Mouse (Mus musculus) CH12.LX (cell line): ENCODE measurements around the gene Psma6. TPM values are rescaled to one million over a fixed set of nuclear protein-coding genes. Genes with fewer than 3 reads are reported as not detected.

Experiments
- DNase-seq: peaks from one replicate; pipeline ENCODE4 v3.0.0-alpha.2; 2013; ENCODE audit errors: extremely low read depth
- H3K27ac ChIP-seq: 2 replicates; pipeline ENCODE4 v1.5.1; 2012; ENCODE audit warnings: low read depth, mild to moderate bottlenecking, control low read depth, moderate library complexity; ENCODE audit not compliant: insufficient read depth
- H3K27me3 ChIP-seq: replicated peaks from 2 replicates; pipeline ENCODE3; 2012; ENCODE audit warnings: inconsistent platforms
- H3K36me3 ChIP-seq, 2 experiments: replicated peaks in 1 of 2; 2 replicates each; pipeline versions ENCODE3 to v1.6.1; 2012; ENCODE audit warnings: inconsistent platforms in 1 of 2, low read length in 1 of 2, mild to moderate bottlenecking in 1 of 2, mixed read lengths in 1 of 2, moderate library complexity in 1 of 2; ENCODE audit not compliant: control insufficient read depth in 1 of 2, insufficient read depth in 1 of 2
- H3K4me1 ChIP-seq, 2 experiments: 2 replicates each; pipeline ENCODE4 v1.6.1; 2012; ENCODE audit warnings: inconsistent platforms in 1 of 2, moderate library complexity in 1 of 2; ENCODE audit not compliant: insufficient read depth in 2 of 2, control insufficient read depth in 1 of 2
- H3K4me2 ChIP-seq: 2 replicates; pipeline ENCODE4 v1.6.1; 2012; ENCODE audit warnings: low read depth, mild to moderate bottlenecking, control low read depth; ENCODE audit not compliant: poor library complexity, insufficient read depth, severe bottlenecking
- H3K4me3 ChIP-seq, 3 experiments: fragments of 150-350 bp in 1 of 3; sonication (generic) in 1 of 3; replicated peaks in 1 of 3; 2 replicates each; pipeline versions ENCODE3 to v1.5.1; 2011 to 2012; ENCODE audit warnings: low read depth in 2 of 3, low read length in 2 of 3, mild to moderate bottlenecking in 2 of 3, moderate library complexity in 2 of 3, control low read depth in 1 of 3, improper control_type of control experiment in 1 of 3, inconsistent platforms in 1 of 3, mixed read lengths in 1 of 3; ENCODE audit not compliant: poor library complexity in 1 of 3
- H3K79me2 ChIP-seq: replicated peaks from 2 replicates; pipeline ENCODE4 v1.6.1; 2012; ENCODE audit warnings: mild to moderate bottlenecking, moderate library complexity; ENCODE audit not compliant: control insufficient read depth, poor library complexity, insufficient read depth, severe bottlenecking; ENCODE audit errors: extremely low read depth
- H3K9ac ChIP-seq: 2 replicates; pipeline ENCODE4 v1.6.1; 2012; ENCODE audit warnings: low read depth, mild to moderate bottlenecking, control low read depth, moderate library complexity; ENCODE audit not compliant: insufficient read depth
- H3K9me3 ChIP-seq: replicated peaks from 2 replicates; pipeline ENCODE3; 2012; ENCODE audit warnings: low read length, inconsistent platforms, mixed read lengths
- BHLHE40 ChIP-seq: IDR thresholded peaks from 2 replicates; pipeline ENCODE4 v1.6.1; 2011; ENCODE audit warnings: mild to moderate bottlenecking, low read depth, low read length, improper control_type of control experiment
- CHD2 ChIP-seq: IDR thresholded peaks from 2 replicates; pipeline ENCODE4 v1.6.1; 2011; ENCODE audit warnings: low read length, improper control_type of control experiment
- CTCF ChIP-seq, 2 experiments: IDR thresholded peaks in 1 of 2; conservative IDR thresholded peaks in 1 of 2; 2 replicates each; pipeline ENCODE4 v1.5.1; 2011 to 2012; ENCODE audit warnings: low read depth in 2 of 2, low read length in 2 of 2, improper control_type of control experiment in 1 of 2, inconsistent platforms in 1 of 2, mild to moderate bottlenecking in 1 of 2, moderate library complexity in 1 of 2
- E2F4 ChIP-seq: IDR thresholded peaks from 2 replicates; pipeline ENCODE4 v1.6.1; 2011; ENCODE audit warnings: low read depth, low read length, improper control_type of control experiment; ENCODE audit not compliant: insufficient replicate concordance
- EP300 ChIP-seq: IDR thresholded peaks from 2 replicates; pipeline ENCODE4 v1.6.1; 2011; ENCODE audit warnings: low read length, improper control_type of control experiment
- GABPA ChIP-seq: IDR thresholded peaks from 2 replicates; pipeline ENCODE4 v1.6.1; 2012; ENCODE audit warnings: low read depth, low read length, improper control_type of control experiment, inconsistent platforms; ENCODE audit not compliant: insufficient replicate concordance
- HCFC1 ChIP-seq: IDR thresholded peaks from 2 replicates; pipeline ENCODE4 v1.6.1; 2012; ENCODE audit warnings: low read depth, mild to moderate bottlenecking, inconsistent platforms, low read length, improper control_type of control experiment
- IRF4 ChIP-seq: IDR thresholded peaks from 2 replicates; pipeline ENCODE4 v1.6.1; 2014; ENCODE audit warnings: low read depth, mild to moderate bottlenecking, inconsistent platforms, low read length, improper control_type of control experiment
- JUND ChIP-seq: conservative IDR thresholded peaks from 2 replicates; pipeline ENCODE4 v1.6.1; 2011; ENCODE audit warnings: low read depth, low read length, improper control_type of control experiment
- MAX ChIP-seq: IDR thresholded peaks from 2 replicates; pipeline ENCODE4 v1.6.1; 2011; ENCODE audit warnings: low read length, improper control_type of control experiment
- MXI1 ChIP-seq: IDR thresholded peaks from 2 replicates; pipeline ENCODE4 v1.6.1; 2011; ENCODE audit warnings: mild to moderate bottlenecking, low read depth, low read length, improper control_type of control experiment
- MYC ChIP-seq: IDR thresholded peaks from 2 replicates; pipeline ENCODE4 v1.6.1; 2011; ENCODE audit warnings: low read depth, mild to moderate bottlenecking, improper control_type of control experiment, low read length
- NELFE ChIP-seq: IDR thresholded peaks from 2 replicates; pipeline ENCODE4 v1.6.1; 2011; ENCODE audit warnings: low read depth, low read length, improper control_type of control experiment
- NRF1 ChIP-seq: IDR thresholded peaks from 2 replicates; pipeline ENCODE4 v1.6.1; 2014; ENCODE audit warnings: low read depth, mild to moderate bottlenecking, inconsistent platforms, low read length, improper control_type of control experiment, moderate library complexity
- POLR2A ChIP-seq: IDR thresholded peaks from 2 replicates; pipeline ENCODE4 v1.6.1; 2011; ENCODE audit warnings: low read depth, mild to moderate bottlenecking, improper control_type of control experiment, low read length
- POLR2AphosphoS2 ChIP-seq: IDR thresholded peaks from 2 replicates; pipeline ENCODE4 v1.6.1; 2011; ENCODE audit warnings: low read depth, low read length, improper control_type of control experiment
- RAD21 ChIP-seq: IDR thresholded peaks from 2 replicates; pipeline ENCODE4 v1.6.1; 2011; ENCODE audit warnings: low read depth, mild to moderate bottlenecking, low read length, improper control_type of control experiment, moderate library complexity
- TBP ChIP-seq: conservative IDR thresholded peaks from 2 replicates; pipeline ENCODE4 v1.6.1; 2011; ENCODE audit warnings: low read depth, low read length, improper control_type of control experiment
- TCF12 ChIP-seq: IDR thresholded peaks from 2 replicates; pipeline ENCODE4 v1.6.1; 2014; ENCODE audit warnings: low read depth, mild to moderate bottlenecking, inconsistent platforms, low read length, improper control_type of control experiment
- USF2 ChIP-seq: conservative IDR thresholded peaks from 2 replicates; pipeline ENCODE4 v1.6.1; 2011; ENCODE audit warnings: low read depth, low read length, improper control_type of control experiment
- ZMIZ1 ChIP-seq: IDR thresholded peaks from 2 replicates; pipeline ENCODE4 v1.6.1; 2012; ENCODE audit warnings: low read depth, mild to moderate bottlenecking, inconsistent platforms, low read length, improper control_type of control experiment
- dilution Hi-C: fragments of 300-500 bp; cut with MboI; formaldehyde crosslinking; loops from 2 replicates; pipeline ENCODE4 v1.14.3; 2020; ENCODE audit warnings: low sequenced_read_pairs; ENCODE audit not compliant: extremely low pct_unique_long_range_greater_than_20kb, extremely low pct_ligation_motif_present
- in situ Hi-C: fragments of 300-500 bp; cut with MboI; formaldehyde crosslinking; loops from 3 replicates; pipeline ENCODE4 v1.14.3; 2019; ENCODE audit warnings: low sequenced_read_pairs, low pct_ligation_motif_present, low pct_unique_long_range_greater_than_20kb, mixed read lengths
- polyA plus RNA-seq: library from polyadenylated mRNA; unstranded; fragments of >175 nt; gene quantifications from 2 replicates; pipeline ENCODE4 v1.2.1, GENCODE M21; 2012; ENCODE audit warnings: low read depth; ENCODE audit not compliant: insufficient read length
- total RNA-seq, 2 experiments: library from RNA; depleted of rRNA; stranded (reverse); fragments of 300-350 nt in 1 of 2; fragments of >200 nt in 1 of 2; gene quantifications; 2 replicates each; pipeline ENCODE4 v1.2.3; 2012 to 2014

The Psma6 gene
- total and polyA plus RNA-seq, 3 experiments = 271 to 585 (median 307) TPM

- 0 out of 2 replicates have a peak overlapping the region, but pooled peaks have one; percentile 4 for H3K27ac ChIP-seq
- no peak overlapping the region for H3K4me2 ChIP-seq
- H3K4me1 ChIP-seq = no peaks in the 10 kb centered on the region; a peak in 1 of 4 replicates
- no peaks in the 10 kb centered on the region for H3K9me3 ChIP-seq
- in situ Hi-C loops (no loop called here), dilution Hi-C loops (no loop called here)
- no peak overlapping the region for H3K4me3 ChIP-seq
- DNase-seq = no peak
- H3K9ac ChIP-seq = no peak overlapping the region
- H3K36me3 ChIP-seq = peaks cover 39 to 80% of the 10 kb centered on the region in 2 experiments
- H3K27me3 ChIP-seq = no peaks in the 10 kb centered on the region
- TF ChIP-seq RAD21 = no peak
- no peak for TF ChIP-seq BHLHE40
- TF ChIP-seq ZMIZ1 = no peak
- TF ChIP-seq JUND = no peak
- no peak for TF ChIP-seq IRF4
- TF ChIP-seq POLR2A = no peak
- TF ChIP-seq GABPA = no peak
- TF ChIP-seq HCFC1 = no peak
- TF ChIP-seq NRF1 = no peak
- no peak for TF ChIP-seq NELFE
- TF ChIP-seq TCF12 = no peak
- no peak for TF ChIP-seq EP300
- TF ChIP-seq MYC = no peak
- TF ChIP-seq, all 38 proteins: peak for 0
- H3K79me2 ChIP-seq = peaks cover 64% of the 10 kb centered on the region
Measured at GRCm38 (mm10) chr12:55407888-55408287, 23.9 kb downstream of the Psma6 start.

GRCm38 (mm10) chr12:55415255-55415654, 31.2 kb downstream of the Psma6 start:
- H3K9ac ChIP-seq = no peak overlapping the region
- peaks cover 7% of the 10 kb centered on the region; the same call in 1 of the 2 replicates for H3K79me2 ChIP-seq
- H3K4me2 ChIP-seq = no peak overlapping the region
- H3K36me3 ChIP-seq = peaks cover 63 to 88% of the 10 kb centered on the region in 2 experiments
- 0 out of 2 replicates have a peak overlapping the region, but pooled peaks have one; percentile 54 for H3K27ac ChIP-seq
- no peak overlapping the region for H3K4me3 ChIP-seq
- H3K27me3 ChIP-seq = no peaks in the 10 kb centered on the region
- TF ChIP-seq POLR2AphosphoS2 = no peak
- no peak for TF ChIP-seq NRF1
- no peak for TF ChIP-seq MAX
- TF ChIP-seq TBP = no peak
- TF ChIP-seq E2F4 = no peak
- TF ChIP-seq GABPA = no peak
- no peak for TF ChIP-seq CTCF (conservative IDR thresholded peaks at IDR 0.05 in 1 of 2, IDR thresholded peaks at IDR 0.05 in 1 of 2; ENCODE audit: low read depth in 2 of 2, low read length in 2 of 2)
- TF ChIP-seq MXI1 = no peak
- TF ChIP-seq CHD2 = no peak
- no peak for TF ChIP-seq RAD21
- no peak for TF ChIP-seq USF2
- no peak for TF ChIP-seq POLR2A
- no peak for TF ChIP-seq JUND
- TF ChIP-seq, all 38 proteins: peak for 0
- DNase-seq = no peak
- Histone ChIP-seq H3K4me1 (peaks cover 0 to 10% of the 10 kb centered on the region in 2 experiments; a peak in 1 of 4 replicates), H3K9me3 (peaks cover 2% of the 10 kb centered on the region)
- dilution Hi-C loops (no loop called here), in situ Hi-C loops (no loop called here)
